Mouse (Mus musculus) T-helper 1 cell (primary cell): ENCODE measurements around the gene Mgst3.

ENCODE experiments used
- in situ Hi-C: fragments of 300-600 bp; cut with MboI, MseI; formaldehyde crosslinking; loops from one replicate; pipeline ENCODE4 v1.15.1; 2025; ENCODE audit warnings: high pct_unique_total_duplicates

The Mgst3 gene

DNA sequence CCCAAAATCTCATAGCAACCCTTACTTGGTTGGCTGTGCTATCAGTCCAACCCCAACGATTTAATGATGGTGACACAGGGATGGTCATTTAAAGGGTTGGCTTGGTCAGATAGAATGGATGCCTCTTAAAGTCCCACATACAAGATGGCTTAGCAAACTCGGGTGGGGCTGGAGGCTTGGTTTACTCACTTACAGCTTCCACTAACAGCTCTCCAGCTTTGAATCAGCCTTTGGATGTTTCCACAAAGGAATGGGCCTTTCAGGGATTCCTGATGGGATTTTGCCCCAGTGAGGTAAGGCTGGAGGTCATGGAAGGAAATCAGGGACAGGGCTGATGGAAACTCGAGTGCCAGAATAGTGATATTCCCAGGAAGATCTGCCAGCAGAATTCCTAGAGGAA is 5.8 kb downstream of the Mgst3 start:
- in situ Hi-C loops: no loop called here

DNA sequence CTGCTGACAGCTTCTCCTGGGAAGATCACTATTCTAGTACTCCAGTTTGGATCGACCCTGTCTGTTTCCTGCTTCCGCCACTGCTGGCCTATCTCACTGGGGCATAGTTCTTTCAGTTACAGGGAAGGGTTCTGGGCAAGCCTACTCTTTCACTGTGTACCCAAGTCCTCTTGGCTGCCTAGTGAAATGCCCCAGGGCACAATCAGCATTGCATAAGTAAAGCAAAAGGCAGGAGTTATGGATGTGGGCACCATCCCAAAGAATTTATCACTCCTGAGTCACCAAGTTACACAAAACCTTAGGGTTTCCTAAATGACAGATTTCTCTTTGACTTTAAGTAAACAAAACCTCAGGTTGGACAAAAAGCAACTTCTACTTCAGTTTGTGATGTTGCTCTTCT is 6.3 kb downstream of the Mgst3 start:
- in situ Hi-C loops: no loop called here

GRCm38 (mm10) chr1:167386466-167386865 is 7.2 kb downstream of the Mgst3 start:
- in situ Hi-C loops: no loop called here

DNA sequence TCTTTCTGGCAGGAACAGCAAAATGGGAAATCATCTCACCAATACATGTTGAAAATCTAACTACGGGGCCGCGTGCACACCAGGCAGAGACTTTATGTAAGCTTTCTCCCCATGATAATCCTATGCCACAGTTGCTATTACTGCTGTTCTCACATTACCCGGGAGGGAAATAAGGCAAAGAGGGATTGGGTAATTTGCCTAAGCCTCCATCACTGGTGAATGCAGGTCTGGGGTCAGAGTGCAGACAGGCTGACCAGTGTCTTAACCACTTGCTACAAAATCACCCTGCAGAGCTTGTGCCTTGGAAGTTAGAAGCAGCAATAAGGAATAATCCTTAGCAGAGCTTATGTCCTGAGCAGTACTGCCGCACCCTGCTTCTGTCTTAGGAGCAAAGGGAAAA is 8.0 kb downstream of the Mgst3 start:
- in situ Hi-C loops: no loop called here

DNA sequence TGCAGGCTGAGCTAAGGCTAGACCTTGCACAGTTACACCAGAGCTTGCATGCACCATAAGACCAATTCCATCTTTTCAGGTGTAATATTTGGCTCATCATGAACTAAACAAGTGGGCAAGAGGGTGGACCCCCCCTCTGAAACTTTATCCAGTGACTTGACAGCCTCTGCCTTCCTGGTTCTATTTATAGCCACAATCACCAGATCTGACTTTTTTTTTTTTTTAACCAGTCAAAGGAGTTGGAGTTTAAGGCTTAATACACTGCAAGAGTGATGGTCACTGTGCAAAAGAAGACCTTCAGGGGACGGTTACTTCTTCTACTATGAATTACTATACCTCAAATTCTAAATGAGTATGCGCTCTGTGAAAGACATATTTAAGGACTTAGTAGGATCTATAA is 8.4 kb downstream of the Mgst3 start:
- in situ Hi-C loops: no loop called here

- in situ Hi-C loops: no loop called here
Measured at GRCm38 (mm10) chr1:167384156-167384555, 9.5 kb downstream of the Mgst3 start.

- in situ Hi-C loops: no loop called here
Measured at GRCm38 (mm10) chr1:167383178-167383577, 10.5 kb downstream of the Mgst3 start.

DNA sequence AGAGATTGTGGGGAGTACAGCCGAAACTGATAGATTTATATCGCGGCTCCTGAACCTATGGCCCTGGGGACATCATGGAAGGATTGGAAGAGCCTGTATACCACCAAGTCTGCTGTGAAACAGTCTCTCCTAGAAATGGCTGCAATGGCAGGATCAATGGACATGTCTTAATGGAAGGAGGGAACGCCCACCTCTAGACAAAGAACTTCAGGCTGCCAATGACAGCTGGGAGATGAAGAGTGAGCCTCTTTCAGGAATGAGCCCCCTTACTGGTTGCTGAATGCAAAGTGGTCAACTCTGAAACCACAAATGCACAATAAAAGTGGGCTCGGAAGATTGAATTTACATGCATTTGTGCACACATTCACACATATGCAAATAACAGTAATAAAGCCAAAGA is 10.9 kb downstream of the Mgst3 start:
- in situ Hi-C loops: no loop called here

DNA sequence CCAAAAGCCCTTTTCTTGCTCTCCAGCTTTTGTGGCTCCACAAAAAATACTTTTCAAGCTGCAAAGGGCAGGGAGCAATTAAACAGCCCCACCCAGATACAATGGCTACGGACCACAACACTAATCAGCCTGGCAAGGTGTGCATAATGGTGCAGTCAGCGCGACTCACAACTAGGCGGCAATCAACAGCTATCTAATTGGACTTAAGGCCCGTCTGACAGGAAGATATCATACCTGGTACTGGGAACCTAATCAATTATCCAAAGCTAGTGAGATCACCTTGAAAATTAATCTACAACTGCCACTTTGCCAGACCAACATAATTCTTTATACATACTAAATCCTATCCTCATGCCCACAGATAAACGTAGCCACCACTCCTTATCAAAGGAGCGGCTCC is 11.3 kb downstream of the Mgst3 start:
- in situ Hi-C loops: no loop called here

DNA sequence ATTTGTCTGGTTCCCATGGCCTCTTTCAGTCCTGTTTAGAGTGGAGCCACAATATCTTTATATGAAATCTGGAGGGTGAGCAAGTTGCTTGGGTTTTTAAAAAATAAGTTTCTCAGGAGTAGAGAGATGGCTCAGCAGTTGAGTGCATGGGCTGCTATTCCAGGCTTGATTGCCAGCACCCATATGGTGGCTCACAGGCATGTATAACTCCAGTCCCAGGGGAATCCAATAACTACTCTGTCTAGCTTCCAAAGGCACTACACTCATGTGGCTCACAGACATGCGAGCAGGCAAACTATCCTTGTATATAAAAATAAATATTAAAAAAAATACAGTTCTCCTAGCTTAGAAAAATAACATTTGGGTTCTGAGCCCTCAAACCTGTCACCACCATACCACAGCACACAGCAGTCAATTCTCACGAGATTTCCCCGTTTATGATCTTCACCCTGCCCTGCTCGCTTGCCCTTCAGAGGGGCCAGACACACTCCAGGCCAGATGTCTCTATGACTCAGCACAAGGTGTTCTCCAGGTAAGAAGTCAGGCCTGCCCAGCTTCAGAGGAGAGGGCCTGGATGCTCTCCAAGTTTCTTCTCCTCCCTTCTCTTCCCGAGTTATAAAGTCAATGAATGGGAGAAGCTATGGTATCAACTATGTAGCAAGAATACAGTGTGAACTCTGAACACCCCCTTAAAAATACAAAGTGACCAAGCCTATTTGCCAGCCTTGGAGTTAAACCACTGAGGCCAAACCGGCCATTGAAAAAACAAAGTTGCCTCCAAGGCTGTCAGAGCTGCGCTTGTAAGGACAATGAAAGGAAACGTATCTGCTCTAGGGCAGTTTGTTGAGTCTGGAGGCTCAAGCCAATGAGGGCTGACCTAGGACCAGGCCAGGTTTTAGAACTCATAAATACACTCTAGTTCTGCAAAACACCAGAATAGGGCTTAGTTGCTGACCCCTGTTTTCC is 12.3 kb downstream of the Mgst3 start:
- in situ Hi-C loops: no loop called here

DNA sequence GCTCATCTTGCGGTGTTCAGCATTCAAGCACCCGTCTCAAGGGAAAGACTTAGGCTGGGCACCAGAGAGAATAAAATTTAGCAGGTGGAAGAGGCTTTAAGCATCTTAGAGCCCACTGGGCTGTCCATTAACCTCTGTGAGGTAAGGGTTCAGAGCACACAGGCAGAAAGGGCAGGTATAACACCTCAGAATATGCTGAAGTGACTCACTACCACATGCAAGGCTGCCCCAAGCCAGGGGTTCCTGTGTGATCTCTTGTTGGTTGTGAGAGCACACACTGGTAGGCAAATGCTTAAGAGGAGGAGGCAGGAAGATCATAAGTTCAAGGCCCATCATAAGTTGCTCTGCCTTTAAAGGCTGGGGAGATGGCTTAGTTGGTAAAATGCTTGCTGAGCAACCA is 13.4 kb downstream of the Mgst3 start:
- in situ Hi-C loops: no loop called here

DNA sequence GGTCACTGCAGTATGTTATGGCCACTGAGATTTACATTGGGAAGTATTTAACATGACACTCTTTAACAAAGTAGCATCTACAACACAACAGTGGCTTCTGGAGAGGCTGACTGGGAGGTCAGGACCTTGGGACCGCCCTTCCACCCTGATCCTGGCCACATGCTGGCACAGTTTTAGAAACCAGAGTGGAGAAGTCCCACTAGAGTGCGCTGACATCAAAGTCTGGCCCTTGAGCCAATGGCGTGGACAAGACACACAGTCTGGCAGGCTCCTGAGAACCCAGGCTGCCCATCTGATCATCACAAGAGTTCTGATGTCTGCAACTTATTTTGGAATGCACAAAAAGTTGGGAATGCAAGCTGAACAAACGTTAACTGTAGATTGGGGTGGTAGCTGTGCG is 13.9 kb downstream of the Mgst3 start:
- in situ Hi-C loops: no loop called here

DNA sequence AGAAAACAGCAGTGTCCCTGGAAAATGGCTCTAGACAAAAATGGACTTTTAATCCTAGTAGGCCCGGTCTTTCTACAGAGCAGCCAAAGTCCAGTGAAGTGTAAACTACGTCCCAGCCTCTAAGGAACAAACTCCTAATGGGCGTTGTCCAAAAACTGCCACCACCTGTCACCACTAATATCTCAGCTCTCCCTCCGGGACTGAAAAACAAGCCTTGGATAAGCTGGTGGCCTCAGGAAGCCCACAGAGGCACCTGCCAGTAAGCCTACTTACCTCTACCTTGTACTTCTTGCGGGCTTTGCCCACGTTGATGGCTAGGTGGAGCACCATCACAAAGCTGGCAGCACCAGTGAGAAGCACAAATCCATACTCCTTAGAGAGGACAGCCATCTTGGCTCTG is 15.6 kb downstream of the Mgst3 start:
- in situ Hi-C loops: no loop called here

DNA sequence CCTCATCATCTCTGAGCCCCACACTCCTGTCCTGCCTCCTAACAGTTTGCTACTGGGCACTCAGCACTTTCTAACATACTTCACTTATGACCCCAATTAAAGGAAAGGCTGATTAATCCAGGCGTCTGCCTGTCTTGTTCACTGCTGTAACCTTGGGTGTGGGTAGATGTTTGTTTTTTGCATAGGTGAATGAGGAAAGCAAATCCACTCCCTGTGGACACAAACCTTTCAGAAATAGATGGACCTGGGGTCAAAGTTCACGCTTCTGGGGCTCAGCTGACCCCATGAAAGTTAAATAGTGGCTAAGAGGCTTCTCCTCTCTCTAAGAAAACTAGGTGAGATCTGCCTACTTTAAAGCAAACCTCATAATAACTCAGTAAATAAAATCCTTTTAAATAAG is 18.7 kb downstream of the Mgst3 start:
- in situ Hi-C loops: no loop called here

- in situ Hi-C loops: no loop called here
Measured at GRCm38 (mm10) chr1:167374003-167374784, 19.4 kb downstream of the Mgst3 start.

- in situ Hi-C loops: no loop called here
Measured at GRCm38 (mm10) chr1:167372739-167373138, 20.9 kb downstream of the Mgst3 start.

GRCm38 (mm10) chr1:167369905-167370304 is 23.7 kb downstream of the Mgst3 start:
- in situ Hi-C loops: no loop called here

DNA sequence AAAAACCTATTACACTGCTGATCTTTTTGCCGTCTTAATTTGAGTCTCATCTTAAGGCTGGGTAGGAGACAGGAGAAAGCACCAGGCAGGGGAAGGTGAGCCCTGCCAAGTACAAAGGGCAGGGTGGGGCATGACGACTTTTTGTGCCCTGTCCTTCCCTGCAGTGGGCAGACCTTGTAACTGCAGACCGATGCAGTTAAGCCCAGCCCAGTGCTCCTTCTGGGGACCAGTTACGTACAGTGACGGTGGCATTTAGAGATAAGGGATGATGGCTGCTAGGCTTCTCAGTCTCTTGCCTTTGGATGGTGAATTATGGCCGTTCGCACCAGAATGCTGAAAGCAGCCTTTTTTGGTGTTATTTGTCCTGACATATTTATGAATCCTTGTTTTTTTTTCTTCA is 25.1 kb downstream of the Mgst3 start:
- in situ Hi-C loops: no loop called here

DNA sequence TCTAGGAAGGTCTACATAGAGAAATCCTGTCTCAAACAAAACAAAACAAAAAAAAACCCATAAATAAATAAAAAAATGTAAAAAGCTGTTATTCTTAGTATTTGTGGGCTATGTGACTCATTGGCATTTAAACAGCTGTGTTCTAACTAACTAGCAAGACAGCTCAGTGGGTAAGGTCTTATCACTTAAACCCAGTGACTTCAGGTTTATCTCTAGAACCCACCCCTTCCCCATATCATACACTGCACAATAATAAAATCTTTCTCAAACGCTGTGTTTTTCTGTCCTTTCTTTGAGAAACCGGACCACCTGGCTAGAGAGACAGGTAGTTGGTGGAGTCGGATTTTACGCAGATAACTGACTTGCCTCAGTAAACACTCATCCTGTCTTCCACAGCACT is 25.6 kb downstream of the Mgst3 start:
- in situ Hi-C loops: no loop called here

GRCm38 (mm10) chr1:167366621-167367020 is 27.0 kb downstream of the Mgst3 start:
- in situ Hi-C loops: no loop called here

GRCm38 (mm10) chr1:167365808-167366207 is 27.8 kb downstream of the Mgst3 start:
- in situ Hi-C loops: no loop called here

- in situ Hi-C loops: no loop called here
Measured at GRCm38 (mm10) chr1:167363322-167363721, 30.3 kb downstream of the Mgst3 start.

GRCm38 (mm10) chr1:167362819-167363218 is 30.8 kb downstream of the Mgst3 start:
- in situ Hi-C loops: no loop called here
